Mouse (Mus musculus) small intestine, adult 2 months (tissue): ENCODE data around the gene Brinp1.

Source experiments
- CTCF ChIP-seq: fragments of 200-500 bp; IDR thresholded peaks from 2 replicates; pipeline ENCODE4 v1.5.1; 2012; ENCODE audit warnings: low read depth, mild to moderate bottlenecking, control low read depth, inconsistent platforms, low read length, moderate library complexity, mixed read lengths; ENCODE audit not compliant: insufficient replicate concordance, insufficient read length; ENCODE audit errors: extremely low read depth
- POLR2A ChIP-seq: fragments of 200-500 bp; IDR thresholded peaks from 2 replicates; pipeline ENCODE4 v1.6.1; 2012; ENCODE audit warnings: low read depth, mild to moderate bottlenecking, control low read depth, inconsistent platforms, low read length, moderate library complexity

DNA sequence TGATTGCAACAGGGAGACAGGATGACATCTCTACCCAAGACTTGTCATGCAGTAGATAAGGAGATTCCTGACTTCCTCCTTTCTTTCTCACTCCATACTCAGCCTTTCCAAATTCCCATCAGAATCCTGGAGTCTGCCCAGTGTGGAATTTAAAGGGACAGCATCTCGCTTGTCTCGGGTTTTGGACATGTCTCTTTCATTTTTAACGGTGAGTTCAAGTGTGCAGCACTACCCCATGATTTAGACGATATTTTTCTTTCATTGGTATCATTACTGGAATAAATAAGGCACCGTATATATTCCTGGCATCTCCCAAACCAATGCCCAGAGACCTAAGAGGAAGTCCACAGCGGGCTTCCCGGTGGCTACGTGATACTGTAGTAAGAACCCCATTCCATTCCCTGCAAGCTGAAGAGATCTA, 1.1 kb downstream of the Brinp1 start:
- no peak for TF ChIP-seq CTCF
- no peak for TF ChIP-seq POLR2A
